13 mouse cellular contexts compared by ENCODE assay signal in genomic region chr8:70564696-70565235, GRCm38 (mm10). TPM values are rescaled to one million over a fixed set of nuclear protein-coding genes. Genes with fewer than 3 reads are reported as not detected.
A peak's percentile ranks its signal among the peaks of the same experiment; 100 is the strongest.
DNase-seq lines count a peak whose midpoint lies in the region; ATAC-seq and TF ChIP-seq lines count a peak whose summit lies in the region.
"Had no signal": no experiment of that assay in that cellular context is flagged by ENCODE, and none has a peak within 500 bp of the region (broad histone marks: within the 10 kb centered on the region; RNA-seq: fewer than 3 reads in every experiment).

No protein-coding gene starts in this region.

- no peak for DNase-seq in heart, postnatal 36 days
- DNase-seq in lung, postnatal 0 days (ENCODE audit: low spot score), result peak; percentile 49
- no peak for DNase-seq in lung, postnatal 14 days
- peak; percentile 70 for DNase-seq in adrenal gland, postnatal 14 days
- DNase-seq: cerebellum, adult 18-20 months; forebrain, postnatal 0 days; lung, embryonic 14.5 days had no signal

- no peak for ATAC-seq in heart, embryonic 15.5 days (replicated peaks; ENCODE audit: insufficient number of reproducible peaks, insufficient read depth, low FRiP score, low read depth)
- no peak for ATAC-seq in lung, postnatal 0 days
- no peak for ATAC-seq in limb, embryonic 12.5 days (ENCODE audit: insufficient number of reproducible peaks, insufficient read depth, low FRiP score, low TSS enrichment, low read depth)
- no peak for ATAC-seq in megakaryocyte-erythroid progenitor cell, adult 5-6 weeks (replicated peaks; ENCODE audit: low FRiP score, low TSS enrichment, poor library complexity, severe bottlenecking)
- ATAC-seq: forebrain, postnatal 0 days had no signal

- H3K36me3 ChIP-seq in heart, embryonic 15.5 days, result no peaks in the 10 kb centered on the region
- no peaks in the 10 kb centered on the region for H3K36me3 ChIP-seq in lung, postnatal 0 days (ENCODE audit: insufficient read depth, low read length)
- peaks cover 2% of the 10 kb centered on the region; the same call in 1 of the 2 replicates for H3K36me3 ChIP-seq in limb, embryonic 12.5 days
- H3K36me3 ChIP-seq: kidney, embryonic 15.5 days; midbrain, embryonic 12.5 days had no signal

- H3K4me1 ChIP-seq in heart, embryonic 15.5 days (replicated peaks), result peaks cover 66% of the 10 kb centered on the region
- peaks cover 46% of the 10 kb centered on the region for H3K4me1 ChIP-seq in lung, postnatal 0 days (ENCODE audit: insufficient read depth, low read depth, low read length)
- peaks cover 13% of the 10 kb centered on the region for H3K4me1 ChIP-seq in limb, embryonic 12.5 days (replicated peaks)

- 0 out of 2 replicates have a peak, but pooled peaks have one; percentile 29 for TF ChIP-seq EP300 in lung, postnatal 0 days (IDR thresholded peaks at IDR 0.05)

- WGBS in heart, embryonic 15.5 days, result 69% methylated on average over 3 of the region's 3 CpGs
- 54% methylated on average over 3 of the region's 3 CpGs for WGBS in lung, postnatal 0 days
- WGBS in limb, embryonic 12.5 days, result 73% methylated on average over 3 of the region's 3 CpGs

- no peak overlapping the region for H3K4me3 ChIP-seq in heart, embryonic 15.5 days
- H3K4me3 ChIP-seq in lung, postnatal 0 days (ENCODE audit: low read depth, low read length), result no peak overlapping the region
- H3K4me3 ChIP-seq in limb, embryonic 12.5 days (replicated peaks), result no peak overlapping the region
- H3K4me3 ChIP-seq: kidney, embryonic 15.5 days; midbrain, embryonic 12.5 days had no signal

- intact Hi-C loops in heart, postnatal 36 days (cut with DNase I), result no loop called here

- H3K27me3 ChIP-seq in heart, embryonic 15.5 days, result no peaks in the 10 kb centered on the region
- H3K27me3 ChIP-seq in lung, postnatal 0 days (replicated peaks; ENCODE audit: insufficient read depth, low read length), result no peaks in the 10 kb centered on the region
- no peaks in the 10 kb centered on the region for H3K27me3 ChIP-seq in limb, embryonic 12.5 days
- H3K27me3 ChIP-seq: kidney, embryonic 15.5 days; midbrain, embryonic 12.5 days had no signal

- H3K9ac ChIP-seq in heart, embryonic 15.5 days, result no peak overlapping the region
- H3K9ac ChIP-seq in lung, postnatal 0 days (replicated peaks; ENCODE audit: low read depth), result no peak overlapping the region
- 0 out of 2 replicates have a peak overlapping the region, but pooled peaks have one; percentile 12 for H3K9ac ChIP-seq in limb, embryonic 12.5 days (replicated peaks)
- H3K9ac ChIP-seq: forebrain, postnatal 0 days; hindbrain, embryonic 14.5 days; kidney, embryonic 15.5 days; lung, embryonic 14.5 days; midbrain, embryonic 12.5 days had no signal

- no peak overlapping the region for H3K4me2 ChIP-seq in heart, embryonic 15.5 days
- H3K4me2 ChIP-seq in lung, postnatal 0 days (replicated peaks; ENCODE audit: low read depth, low read length), result no peak overlapping the region
- H3K4me2 ChIP-seq in limb, embryonic 12.5 days, result no peak overlapping the region
- H3K4me2 ChIP-seq: hindbrain, embryonic 14.5 days; kidney, embryonic 15.5 days; lung, embryonic 14.5 days; midbrain, embryonic 12.5 days had no signal

- no peak for TF ChIP-seq CTCF in lung, postnatal 0 days (IDR thresholded peaks at IDR 0.05)

- H3K27ac ChIP-seq in heart, embryonic 15.5 days, result peak overlapping the region; percentile 65
- H3K27ac ChIP-seq in lung, postnatal 0 days (ENCODE audit: low read length), result no peak overlapping the region; the same call in 1 of the 2 replicates
- H3K27ac ChIP-seq in limb, embryonic 12.5 days, result no peak overlapping the region
- H3K27ac ChIP-seq: hindbrain, embryonic 14.5 days; kidney, embryonic 15.5 days; midbrain, embryonic 12.5 days had no signal

- H3K9me3 ChIP-seq in heart, embryonic 15.5 days (replicated peaks), result no peaks in the 10 kb centered on the region
- H3K9me3 ChIP-seq in lung, postnatal 0 days (ENCODE audit: low read length), result no peaks in the 10 kb centered on the region
- H3K9me3 ChIP-seq in limb, embryonic 12.5 days, result no peaks in the 10 kb centered on the region
- H3K9me3 ChIP-seq: kidney, embryonic 15.5 days; midbrain, embryonic 12.5 days had no signal

RNA-seq across cellular contexts. Expression of gene Ell, which starts 25.5 kb away (rescaled TPM):
- polyA plus RNA-seq in heart, embryonic 15.5 days (2015; fragmentation: Nextera tagmentation; extraction: Ambion mirVana), result 10.8 and 15.0 TPM in 2 replicates
- 10 to 100 TPM; 12.0 to 12.1 TPM for total RNA-seq in heart, postnatal 36 days (2021)
- polyA plus RNA-seq in lung, postnatal 0 days (2015; fragmentation: Nextera tagmentation; extraction: Ambion mirVana), result 11.8 and 13.0 TPM in 2 replicates
- 22.4 and 22.9 TPM in 2 replicates for total RNA-seq in adrenal gland, postnatal 14 days (2021)
- polyA plus RNA-seq in limb, embryonic 12.5 days (2016; fragmentation: Nextera tagmentation; extraction: Ambion mirVana), result 18.7 and 21.2 TPM in 2 replicates
- total RNA-seq in megakaryocyte-erythroid progenitor cell, adult 5-6 weeks (2014; fragmentation: Nextera tagmentation), result 14.7 and 22.0 TPM in 2 replicates
- 7.9 and 10.7 TPM in 2 replicates for total RNA-seq in megakaryocyte-erythroid progenitor cell, adult 5-6 weeks (2017)

RNA-seq across cellular contexts. Expression of gene Isyna1, which starts 29.4 kb away (rescaled TPM):
- polyA plus RNA-seq in heart, embryonic 15.5 days (2015; fragmentation: Nextera tagmentation; extraction: Ambion mirVana), result 92.9 and 121 TPM in 2 replicates
- 10 to 100 TPM; 22.2 to 25.8 TPM for total RNA-seq in heart, postnatal 36 days (2021)
- 49.1 and 57.8 TPM in 2 replicates for polyA plus RNA-seq in lung, postnatal 0 days (2015; fragmentation: Nextera tagmentation; extraction: Ambion mirVana)
- total RNA-seq in adrenal gland, postnatal 14 days (2021), result 77.2 and 84.7 TPM in 2 replicates
- 177 and 180 TPM in 2 replicates for polyA plus RNA-seq in limb, embryonic 12.5 days (2016; fragmentation: Nextera tagmentation; extraction: Ambion mirVana)
- 74.1 and 91.0 TPM in 2 replicates for total RNA-seq in megakaryocyte-erythroid progenitor cell, adult 5-6 weeks (2014; fragmentation: Nextera tagmentation)
- 36.5 and 51.5 TPM in 2 replicates for total RNA-seq in megakaryocyte-erythroid progenitor cell, adult 5-6 weeks (2017)

RNA-seq across cellular contexts. Expression of gene Kxd1, which starts 37.0 kb away (rescaled TPM):
- polyA plus RNA-seq in heart, embryonic 15.5 days (2015; fragmentation: Nextera tagmentation; extraction: Ambion mirVana), result 64.5 and 68.8 TPM in 2 replicates
- 10 to 100 TPM; 88.4 to 91.4 TPM for total RNA-seq in heart, postnatal 36 days (2021)
- 56.1 and 62.4 TPM in 2 replicates for polyA plus RNA-seq in lung, postnatal 0 days (2015; fragmentation: Nextera tagmentation; extraction: Ambion mirVana)
- total RNA-seq in adrenal gland, postnatal 14 days (2021), result 78.9 and 83.1 TPM in 2 replicates
- polyA plus RNA-seq in limb, embryonic 12.5 days (2016; fragmentation: Nextera tagmentation; extraction: Ambion mirVana), result 50.3 and 50.7 TPM in 2 replicates
- 78.1 and 81.8 TPM in 2 replicates for total RNA-seq in megakaryocyte-erythroid progenitor cell, adult 5-6 weeks (2014; fragmentation: Nextera tagmentation)
- 65.5 and 93.7 TPM in 2 replicates for total RNA-seq in megakaryocyte-erythroid progenitor cell, adult 5-6 weeks (2017)

RNA-seq across cellular contexts. Expression of gene Fkbp8, which starts 37.2 kb away (rescaled TPM):
- 203 and 274 TPM in 2 replicates for polyA plus RNA-seq in heart, embryonic 15.5 days (2015; fragmentation: Nextera tagmentation; extraction: Ambion mirVana)
- 100 to 1,000 TPM; 133 to 138 TPM for total RNA-seq in heart, postnatal 36 days (2021)
- 222 and 228 TPM in 2 replicates for polyA plus RNA-seq in lung, postnatal 0 days (2015; fragmentation: Nextera tagmentation; extraction: Ambion mirVana)
- 235 and 252 TPM in 2 replicates for total RNA-seq in adrenal gland, postnatal 14 days (2021)
- 280 and 286 TPM in 2 replicates for polyA plus RNA-seq in limb, embryonic 12.5 days (2016; fragmentation: Nextera tagmentation; extraction: Ambion mirVana)
- 140 and 265 TPM in 2 replicates for total RNA-seq in megakaryocyte-erythroid progenitor cell, adult 5-6 weeks (2014; fragmentation: Nextera tagmentation)
- 172 and 176 TPM in 2 replicates for total RNA-seq in megakaryocyte-erythroid progenitor cell, adult 5-6 weeks (2017)

RNA-seq across cellular contexts. Expression of gene Ssbp4, which starts 43.9 kb away (rescaled TPM):
- 62.1 and 82.6 TPM in 2 replicates for polyA plus RNA-seq in heart, embryonic 15.5 days (2015; fragmentation: Nextera tagmentation; extraction: Ambion mirVana)
- total RNA-seq in heart, postnatal 36 days (2021), result 10 to 100 TPM; 28.9 to 35.0 TPM
- polyA plus RNA-seq in lung, postnatal 0 days (2015; fragmentation: Nextera tagmentation; extraction: Ambion mirVana), result 117 and 125 TPM in 2 replicates
- 84.4 and 102 TPM in 2 replicates for total RNA-seq in adrenal gland, postnatal 14 days (2021)
- polyA plus RNA-seq in limb, embryonic 12.5 days (2016; fragmentation: Nextera tagmentation; extraction: Ambion mirVana), result 137 and 151 TPM in 2 replicates
- total RNA-seq in megakaryocyte-erythroid progenitor cell, adult 5-6 weeks (2014; fragmentation: Nextera tagmentation), result 39.7 and 83.5 TPM in 2 replicates
- total RNA-seq in megakaryocyte-erythroid progenitor cell, adult 5-6 weeks (2017), result 77.5 and 98.5 TPM in 2 replicates

Comparison
In these comparisons a context has a peak if more than half of its experiments do, and no peak if none do; other contexts are left out.
1. DNase-seq: peak in lung, postnatal 0 days (single experiment) and adrenal gland, postnatal 14 days (single experiment); none in heart, postnatal 36 days (0 of 2) and lung, postnatal 14 days (single experiment).